Mouse (Mus musculus) spleen, adult 12 weeks (tissue): ENCODE measurements at regions not wholly inside any gene's neighbourhood (a gene's known extent, or its start where the extent isn't known, plus 50 kb on each side); places are given as distances from the start of the nearest gene placed in this dataset.

Experiments used
- DNase-seq: peaks from one replicate; pipeline ENCODE4 v3.0.0; 2022; ENCODE audit warnings: low spot score

DNA sequence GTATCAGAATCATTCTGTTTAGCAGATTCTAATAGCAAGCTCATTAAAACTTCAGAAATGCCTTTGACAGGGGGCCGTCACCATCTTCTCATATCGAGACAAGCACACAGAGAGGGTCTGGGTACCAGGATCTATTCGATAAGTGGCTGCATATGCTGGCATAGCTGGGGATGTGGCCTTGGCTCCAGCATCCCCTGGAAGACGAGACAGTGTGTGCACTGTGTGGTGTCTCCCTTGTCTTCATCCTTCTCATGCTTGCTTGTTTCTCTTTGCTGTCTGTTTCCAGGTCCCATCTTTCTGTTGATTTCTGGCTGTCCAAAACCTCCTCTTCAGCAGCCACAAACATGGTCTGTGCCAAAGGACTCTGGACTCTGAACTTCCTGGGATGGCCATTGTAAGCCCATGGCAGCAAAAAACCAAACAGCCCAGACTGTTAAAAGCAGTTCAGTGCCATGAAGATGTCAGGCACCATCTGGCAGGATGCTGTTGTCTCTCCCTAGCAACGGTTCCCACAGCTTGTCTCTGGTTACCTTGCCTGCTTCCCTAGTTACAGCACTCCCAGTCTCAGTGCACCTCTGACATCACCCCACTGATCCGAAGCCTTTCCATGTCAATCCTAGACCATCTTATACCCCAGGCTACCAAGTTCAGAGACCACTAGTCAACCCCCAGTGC, 56.5 kb downstream of the Kctd12 start:
- DNase-seq = no peak

DNA sequence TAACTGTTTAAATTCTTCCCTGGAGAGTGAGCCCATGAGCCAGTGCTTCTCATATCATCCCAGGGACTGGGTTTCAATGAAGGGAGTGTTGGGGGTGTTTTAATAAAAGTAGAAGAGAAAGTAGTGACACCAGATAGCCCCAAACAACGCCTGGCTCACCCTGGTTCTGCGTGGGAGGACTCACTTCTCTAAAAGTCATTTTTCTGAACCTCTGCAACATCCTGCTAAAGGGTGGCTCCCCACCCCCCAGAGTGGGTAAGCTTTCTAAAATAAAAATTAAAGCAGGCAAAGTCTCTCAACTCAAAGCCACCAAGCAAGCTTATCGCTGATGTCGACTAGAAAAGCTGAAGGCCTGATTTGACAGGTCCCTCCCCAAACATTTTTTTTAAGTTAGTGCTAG, 57.8 kb downstream of the Kctd12 start:
- peak; percentile 29 for DNase-seq

DNA sequence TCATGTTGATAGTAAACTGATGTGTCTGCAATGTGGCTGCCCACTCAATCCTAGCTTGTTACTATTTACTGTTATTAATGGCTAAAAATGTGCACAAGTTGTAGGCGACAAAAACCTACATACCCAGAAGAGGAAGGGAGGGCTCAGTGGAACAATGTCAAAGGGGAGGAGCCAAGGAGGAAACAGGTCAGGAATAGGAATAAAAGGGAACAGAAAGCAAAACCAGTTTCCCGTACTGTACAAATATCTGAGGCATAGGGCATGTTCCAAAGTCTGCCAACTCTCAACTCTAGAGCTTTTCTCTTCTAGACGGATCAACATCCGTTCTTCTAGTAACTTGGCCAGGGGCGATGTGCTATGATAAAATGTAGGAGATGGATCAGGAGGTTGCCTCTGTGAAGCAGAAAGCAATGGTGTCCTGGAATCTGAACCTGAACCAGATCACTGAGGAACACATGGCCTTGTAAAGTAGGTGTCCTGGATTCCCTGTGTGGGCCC, 59.9 kb downstream of the Kctd12 start:
- no peak for DNase-seq

DNA sequence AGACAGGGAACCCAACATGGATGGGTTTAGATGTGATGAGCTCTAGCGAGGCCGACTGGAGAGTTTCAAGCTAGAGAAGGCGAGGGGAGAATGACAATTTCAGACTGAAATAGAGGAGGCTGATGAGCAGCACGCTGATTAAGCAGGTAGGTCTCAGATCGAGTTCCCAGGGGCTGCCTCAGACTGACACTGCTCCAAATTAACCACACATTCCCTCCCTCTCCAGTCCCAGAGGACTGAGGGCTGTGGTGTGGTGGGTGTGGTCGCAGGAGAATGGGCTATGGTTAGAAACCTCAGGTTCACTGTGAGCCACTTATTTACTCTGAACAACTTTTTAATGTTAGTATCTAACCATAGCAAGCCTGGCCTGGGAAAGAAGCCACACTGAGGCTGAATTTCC, 62.0 kb downstream of the Kctd12 start:
- no peak for DNase-seq

DNA sequence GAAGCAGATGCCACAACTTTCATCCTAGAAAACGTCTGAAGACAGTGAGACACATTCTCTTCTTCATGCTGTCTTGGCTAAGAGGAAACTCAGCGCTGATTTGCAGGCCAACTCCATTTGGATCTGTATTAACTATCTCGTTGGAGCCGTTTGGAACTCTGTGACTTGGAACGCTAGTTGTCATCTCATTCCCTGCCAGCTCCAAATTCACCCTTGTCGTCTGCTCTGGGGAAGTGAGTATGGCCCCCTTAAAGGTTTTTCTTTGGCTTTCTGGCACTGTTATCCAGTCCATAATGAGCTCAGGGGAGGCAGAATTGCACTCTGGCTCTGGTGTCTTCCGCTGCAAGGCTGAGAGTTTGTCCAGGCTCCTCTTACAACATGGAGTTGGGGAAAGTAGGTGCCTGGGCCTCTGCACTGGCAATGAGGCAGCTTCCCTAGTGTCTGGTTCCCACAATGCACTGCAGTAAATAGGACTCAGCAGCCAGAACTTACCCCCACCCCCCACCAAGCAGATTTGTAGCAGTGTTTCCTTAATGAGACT, 63.1 kb downstream of the Kctd12 start:
- no peak for DNase-seq

DNA sequence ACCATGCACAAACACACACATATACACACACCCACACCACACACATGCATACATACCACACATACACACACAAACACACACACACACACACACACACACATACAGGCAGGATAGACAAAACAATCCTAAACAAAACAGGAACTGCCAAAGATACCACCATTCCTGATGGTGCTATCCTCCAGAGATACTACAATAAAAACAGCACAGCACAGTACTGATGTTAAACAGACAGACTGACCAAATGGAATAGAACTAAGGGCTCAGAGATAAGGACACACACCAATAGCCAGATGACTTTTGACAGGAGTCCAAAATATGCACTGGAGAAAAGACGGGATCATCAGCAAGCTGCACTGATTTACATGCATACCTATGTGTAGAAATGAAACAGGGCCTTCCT, 64.5 kb downstream of the Kctd12 start:
- no peak for DNase-seq

DNA sequence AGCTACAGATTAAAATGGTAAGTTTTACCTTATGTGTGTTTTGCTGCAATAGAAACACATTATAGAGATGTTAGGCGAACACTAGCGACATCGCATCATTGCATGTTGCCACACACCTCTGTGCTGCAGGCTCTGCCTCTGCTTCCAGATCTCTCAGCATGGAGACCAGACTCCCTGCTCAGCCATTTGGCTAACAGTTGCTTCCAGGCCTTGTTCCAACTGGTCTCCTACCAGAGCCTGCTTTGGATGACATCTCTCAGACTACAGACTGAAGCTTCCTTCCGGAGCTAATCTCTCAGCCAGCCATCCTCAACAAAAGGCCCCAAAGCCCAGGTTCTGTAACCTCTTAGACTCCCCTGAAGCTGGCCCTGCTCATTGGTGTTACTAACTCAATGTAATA, 66.5 kb downstream of the Kctd12 start:
- DNase-seq = no peak

DNA sequence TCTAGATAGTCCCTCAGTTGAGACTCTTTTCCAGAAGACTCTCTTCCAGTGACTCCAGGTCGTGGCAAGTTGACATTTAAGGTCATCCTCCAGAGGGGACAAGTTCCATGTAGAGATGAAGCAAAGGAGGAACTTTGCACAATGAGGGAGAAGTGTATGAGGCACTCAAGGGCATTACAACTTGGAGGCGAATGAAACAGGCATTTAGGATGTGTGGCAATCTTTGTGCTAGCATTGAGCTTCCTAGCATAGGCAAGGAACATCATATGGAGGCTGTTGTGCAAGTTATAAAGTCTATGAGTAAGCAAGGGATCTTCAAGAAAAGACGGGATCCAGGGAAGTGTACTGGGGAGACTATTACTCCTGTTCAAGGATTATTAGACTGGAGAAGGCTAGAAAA, 70.9 kb downstream of the Kctd12 start:
- DNase-seq = no peak

DNA sequence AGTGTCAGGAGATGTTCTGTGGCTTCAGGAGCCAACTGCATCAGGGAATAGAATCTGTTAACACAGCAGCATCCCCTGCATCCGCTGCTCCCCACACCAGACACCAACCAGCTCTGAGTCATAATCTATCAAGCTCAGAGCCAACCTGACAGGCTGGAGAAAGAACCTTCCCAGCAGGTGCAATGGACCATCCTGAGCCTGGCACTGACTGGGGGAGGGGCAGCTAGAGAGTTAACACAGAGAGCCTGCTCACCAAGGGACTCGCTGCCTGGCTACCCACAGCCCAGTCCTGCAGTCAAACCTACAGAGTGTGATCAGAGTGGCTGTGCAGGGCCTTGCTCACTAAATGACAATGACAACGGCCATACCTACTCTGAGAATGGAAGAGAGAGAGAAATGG, 73.4 kb downstream of the Kctd12 start:
- no peak for DNase-seq

DNA sequence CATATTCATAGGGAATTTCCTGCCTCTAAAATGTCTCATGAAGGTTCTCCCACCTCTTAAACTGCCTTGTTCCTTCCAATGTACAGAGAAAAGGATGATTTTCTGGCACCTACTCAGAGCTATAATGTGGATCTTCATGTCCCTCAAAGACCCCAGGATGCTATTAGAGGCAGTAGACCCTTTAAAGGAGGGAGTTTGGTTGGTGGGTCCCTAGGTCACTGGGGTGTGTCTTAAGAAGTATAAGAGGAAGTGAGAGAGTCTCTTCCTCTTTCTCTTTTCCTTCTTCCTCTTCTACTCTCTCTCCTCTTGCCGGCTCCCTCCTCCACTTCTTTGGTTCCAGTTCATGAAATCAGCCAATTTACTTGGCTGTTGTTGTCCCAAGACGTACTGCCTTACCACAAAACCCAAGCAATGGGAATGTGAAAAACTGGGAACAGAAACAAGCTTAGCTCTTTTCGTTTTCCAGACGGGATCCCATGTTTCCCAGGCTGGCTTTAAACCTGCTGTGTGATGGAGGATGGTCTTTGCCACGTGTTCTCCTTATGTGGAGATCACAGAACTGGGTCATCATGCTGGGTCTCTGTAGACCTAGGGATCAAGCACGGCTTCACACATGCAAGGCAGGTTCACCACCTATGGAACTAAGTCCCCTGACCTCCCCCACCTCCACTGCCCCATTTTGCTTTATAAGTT, 74.9 kb downstream of the Kctd12 start:
- DNase-seq = no peak

DNA sequence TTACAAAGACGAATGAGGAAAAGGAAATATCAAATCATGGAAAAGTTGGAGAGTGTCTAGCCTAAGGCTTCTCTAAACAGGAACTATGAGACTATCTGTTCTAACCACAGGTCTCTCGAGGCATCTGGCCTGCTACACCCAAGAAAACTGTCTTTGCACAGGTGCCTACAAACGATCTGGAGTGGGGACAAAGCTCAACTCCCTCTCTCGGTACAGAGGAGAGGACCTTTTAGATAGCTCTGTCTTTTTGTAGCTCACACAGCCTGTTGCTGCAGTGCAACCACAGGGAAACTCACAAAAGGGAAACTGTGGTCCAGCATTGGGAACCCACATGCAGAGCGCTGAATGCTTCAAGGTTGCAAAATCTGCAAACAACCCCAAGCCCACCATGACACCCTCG, 75.6 kb downstream of the Kctd12 start:
- DNase-seq = no peak

DNA sequence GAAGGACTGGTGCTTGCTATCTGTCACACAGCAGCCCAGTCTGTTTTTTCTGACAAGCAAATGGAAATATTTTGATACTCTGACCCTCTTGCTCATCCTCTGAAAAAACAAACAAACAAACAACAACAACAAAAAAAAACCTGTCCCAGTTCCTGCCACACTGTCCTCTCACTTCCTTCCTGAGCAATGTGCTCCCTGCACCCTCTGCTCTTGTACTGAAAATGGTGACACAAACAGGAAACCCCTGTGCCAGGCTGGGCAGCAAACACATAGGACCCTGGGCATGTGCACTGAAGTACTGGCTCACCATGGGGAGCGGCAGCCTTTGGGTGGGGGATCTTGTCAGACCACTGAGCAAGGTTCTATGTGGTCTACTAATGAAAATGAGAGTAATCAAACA, 76.2 kb downstream of the Kctd12 start:
- DNase-seq = no peak

DNA sequence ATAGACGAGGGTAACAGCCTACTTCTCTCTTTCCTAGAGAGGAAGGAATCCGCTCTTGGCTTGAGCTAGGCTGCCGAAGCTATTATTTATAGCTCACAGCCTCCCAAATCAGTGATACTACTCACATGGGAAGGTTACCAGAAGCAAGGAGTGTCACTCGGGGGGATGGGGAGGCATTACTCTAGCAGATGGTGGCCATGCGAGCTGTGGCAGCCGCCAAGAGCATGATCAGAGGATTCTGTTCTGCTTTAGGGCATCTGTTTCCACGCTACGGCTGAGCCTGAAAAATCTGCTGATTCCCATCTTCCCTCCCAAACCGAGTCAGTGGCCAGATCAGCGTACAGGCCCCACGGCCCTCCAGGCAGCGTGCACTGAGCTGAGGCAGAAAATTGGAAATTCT, 79.5 kb downstream of the Kctd12 start:
- no peak for DNase-seq

DNA sequence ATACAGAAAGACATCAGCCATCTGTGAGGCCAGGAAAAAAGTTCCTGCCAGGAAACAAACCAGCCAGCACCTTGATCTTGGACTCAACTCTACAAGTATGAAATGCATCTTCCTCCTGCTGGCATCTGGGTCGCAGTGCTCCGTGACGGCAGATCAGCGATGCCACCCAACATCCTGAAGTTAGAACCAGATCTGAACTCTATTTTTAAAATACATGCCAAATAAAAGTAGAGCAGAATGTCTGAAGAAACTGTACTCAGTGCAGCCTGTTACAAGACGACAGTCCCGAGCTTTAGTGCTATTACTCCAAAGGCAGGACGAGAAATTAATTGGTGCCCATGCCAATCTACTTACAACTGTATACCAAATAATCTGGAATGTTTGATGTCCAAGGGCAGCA, 80.2 kb downstream of the Kctd12 start:
- DNase-seq = no peak

DNA sequence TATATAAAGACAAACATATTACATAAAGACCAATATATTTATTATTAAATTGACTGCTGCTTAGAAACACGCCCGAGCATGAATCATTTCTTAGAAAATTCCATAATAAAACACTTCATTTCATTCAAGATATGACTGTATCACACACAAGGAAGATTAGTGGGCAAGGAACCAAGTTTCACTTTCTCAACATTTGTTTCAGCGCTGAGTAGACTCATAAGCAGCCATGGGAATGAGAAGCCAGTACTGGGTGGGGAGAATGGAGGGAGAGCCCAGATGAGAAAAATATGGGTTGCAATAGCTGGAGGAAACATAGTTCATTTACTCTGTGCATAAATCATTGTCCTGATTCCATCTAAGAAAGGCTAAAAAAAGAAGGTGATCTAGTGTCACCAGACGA, 84.0 kb downstream of the Kctd12 start:
- no peak for DNase-seq

DNA sequence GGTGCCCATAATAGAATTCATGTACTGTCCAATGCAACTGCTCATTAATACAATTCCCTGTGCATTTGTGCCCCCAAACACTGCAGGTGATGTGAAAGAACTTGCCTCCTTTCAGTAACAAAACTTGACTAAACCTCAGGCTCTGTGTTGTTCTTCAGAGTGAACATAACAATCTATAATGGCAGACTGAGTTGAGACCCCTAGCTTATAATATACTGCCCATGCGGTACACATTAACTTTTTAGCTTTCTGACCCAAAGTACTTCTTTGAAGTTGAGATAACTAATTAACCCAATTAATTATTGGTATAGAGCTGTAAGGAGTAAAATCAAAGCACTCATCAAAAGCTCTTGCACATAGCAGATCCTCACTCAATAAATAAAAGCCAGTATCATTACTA, 85.4 kb downstream of the Kctd12 start:
- DNase-seq = no peak

DNA sequence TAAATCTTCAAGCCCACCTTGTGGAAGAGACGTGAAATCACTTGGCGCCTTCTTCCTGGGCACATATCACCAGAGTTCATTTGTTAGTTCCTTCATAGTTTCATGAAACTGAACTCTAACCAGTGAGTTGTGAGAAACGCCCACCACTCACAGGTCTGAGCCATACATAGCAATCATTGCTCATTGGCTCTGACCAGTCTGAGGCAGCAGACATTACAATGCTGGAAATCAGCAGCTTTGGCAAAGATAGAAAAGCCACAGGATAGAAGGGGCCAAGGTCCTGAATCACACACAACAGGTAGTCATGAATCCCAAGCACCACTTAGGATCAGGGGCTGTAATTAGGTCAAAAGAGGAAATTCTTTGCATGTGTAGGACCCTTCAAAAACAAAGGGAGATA, 85.9 kb downstream of the Kctd12 start:
- no peak for DNase-seq

DNA sequence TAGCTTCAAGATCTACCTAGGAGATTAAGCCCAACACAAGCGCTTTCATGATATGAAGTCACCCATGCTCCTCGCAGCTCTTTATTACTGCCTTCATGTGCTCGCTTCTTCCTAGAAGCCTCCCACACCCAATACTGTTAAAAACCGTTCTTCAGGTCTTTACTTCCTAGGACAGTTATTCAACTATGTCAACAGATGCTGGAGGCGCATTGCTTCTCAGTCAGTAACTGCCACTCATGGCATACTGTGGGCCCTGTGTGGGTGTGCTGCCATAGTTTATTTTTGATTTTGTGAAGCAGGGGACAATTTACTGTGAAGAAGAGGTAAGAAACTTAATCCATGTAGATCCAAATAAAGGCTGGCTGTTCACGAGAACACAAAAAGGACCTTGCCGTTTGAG, 89.2 kb downstream of the Kctd12 start:
- no peak for DNase-seq

DNA sequence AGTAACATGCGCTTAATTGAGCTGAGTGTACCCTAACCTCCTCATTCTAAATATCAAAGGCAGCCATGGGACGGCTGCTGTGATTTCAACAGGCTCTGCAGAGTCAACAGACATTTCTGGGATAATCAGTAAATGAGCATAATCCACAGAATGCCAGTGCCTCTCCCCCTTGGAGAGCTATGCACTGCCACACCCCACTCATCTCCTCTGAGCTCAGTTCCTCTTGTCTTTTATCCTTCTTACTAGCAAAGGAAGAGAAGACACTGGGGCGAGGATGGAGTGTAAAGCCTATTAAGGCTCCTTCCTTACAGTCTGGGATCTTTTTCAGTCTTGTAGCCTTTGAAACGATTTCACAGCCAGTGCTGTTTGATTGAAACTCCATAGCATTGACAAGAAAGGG, 90.9 kb downstream of the Kctd12 start:
- no peak for DNase-seq

DNA sequence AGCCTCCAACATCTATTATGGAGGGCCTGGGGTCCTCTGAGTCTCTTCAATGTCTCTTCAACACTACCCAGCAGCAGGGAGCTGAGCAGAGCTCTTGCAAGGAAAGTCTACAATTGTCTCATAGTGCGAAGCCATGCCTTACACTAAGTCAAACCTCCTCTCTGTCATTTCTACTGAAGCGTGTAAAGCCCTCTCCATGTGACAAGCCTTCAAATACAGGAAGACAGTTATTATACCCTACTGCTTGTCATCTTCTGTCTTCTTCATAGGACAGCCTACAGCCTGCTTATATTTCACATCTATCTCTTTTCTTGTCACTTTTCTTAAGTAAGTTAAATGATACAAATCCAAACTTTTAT, 97.2 kb downstream of the Kctd12 start:
- no peak for DNase-seq

DNA sequence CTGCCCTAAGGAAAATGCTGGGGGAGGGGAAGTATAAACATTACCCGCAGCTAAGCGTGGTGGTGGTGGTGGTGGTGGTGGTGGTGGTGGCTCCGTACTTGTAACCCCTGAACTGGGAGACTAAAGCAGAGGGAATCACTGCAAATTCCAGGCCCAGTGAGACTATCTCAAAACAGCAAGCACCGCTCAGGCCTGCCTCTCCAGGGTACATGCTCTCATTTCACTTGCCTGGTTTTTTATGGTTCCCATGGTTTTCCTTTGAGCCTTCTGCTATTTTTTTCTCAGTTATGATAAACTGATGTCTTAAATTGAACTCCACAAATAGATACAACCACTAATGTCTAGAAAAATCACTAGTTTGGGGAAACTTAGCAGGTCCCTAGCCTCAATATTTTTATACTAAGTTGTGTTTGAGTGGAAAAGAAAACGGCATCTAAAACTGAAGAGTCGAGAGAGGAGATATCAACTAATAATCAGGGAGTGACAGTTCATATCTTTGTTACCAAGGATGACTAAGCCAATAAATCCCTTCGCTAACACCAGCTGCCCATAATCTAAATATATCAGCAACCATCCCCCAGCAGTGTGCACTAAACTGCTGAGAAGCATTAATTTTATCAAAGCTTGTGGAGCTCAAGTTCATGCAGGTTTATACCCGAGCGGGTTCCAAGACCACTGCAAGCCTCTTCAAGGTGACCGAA, 97.7 kb downstream of the Kctd12 start:
- DNase-seq = no peak

DNA sequence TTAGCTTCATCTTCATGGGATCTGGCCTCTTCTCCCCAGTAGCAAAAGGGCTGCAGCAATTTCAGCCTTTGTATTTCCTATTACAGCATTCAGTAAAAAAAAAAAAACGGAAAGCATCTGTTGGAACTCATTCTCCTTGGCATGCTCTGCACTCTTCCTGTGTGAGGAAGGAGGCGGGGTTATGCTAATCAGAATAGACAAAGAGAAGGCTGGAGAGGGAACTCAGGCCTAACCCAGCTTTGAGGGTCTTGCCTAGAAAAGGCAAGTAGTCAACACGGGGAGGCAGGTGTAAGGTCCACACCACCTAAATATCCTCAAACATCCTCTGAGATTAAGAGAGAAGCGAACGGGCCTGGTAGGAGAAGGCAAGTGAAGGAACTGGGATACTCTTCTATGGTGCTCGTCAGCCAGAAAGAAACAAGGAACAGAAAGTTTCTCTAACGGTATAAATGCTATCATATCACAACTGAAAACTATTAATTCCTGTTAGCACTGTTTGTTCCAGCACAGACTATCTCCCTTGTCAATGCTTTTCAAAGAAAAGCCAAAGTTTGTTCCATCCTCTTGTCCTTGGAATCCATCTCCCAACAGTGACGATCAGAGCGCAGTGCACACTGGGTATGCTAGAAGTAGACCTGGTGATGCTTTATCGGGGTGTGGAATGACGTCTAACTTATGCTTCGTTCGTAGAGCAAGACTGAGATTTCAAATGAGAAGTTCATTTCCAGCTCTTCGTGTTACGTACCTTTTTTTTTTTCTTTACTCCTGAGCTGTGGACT, 98.9 kb downstream of the Kctd12 start:
- no peak for DNase-seq
